Mouse (Mus musculus): ENCODE measurements around the gene Ly6g6c. TPM values are rescaled to one million over a fixed set of nuclear protein-coding genes. Genes with fewer than 3 reads are reported as not detected.
"Not testable (repeated sequence)": the region's sequence is repeated elsewhere in the genome, so short reads cannot be mapped to it uniquely, and the experiment has no call there.

Gene Ly6g6c
- total RNA-seq, 2 experiments from 2014 or later: not detected

- ATAC-seq (replicated peaks; ENCODE audit: low FRiP score, low TSS enrichment, poor library complexity, severe bottlenecking): 0 out of 2 replicates have a peak, but pooled peaks have one; percentile 23
Observed at GRCm38 (mm10) chr17:35029691-35030532, 35.3 kb upstream of the Ly6g6c start.

- ATAC-seq (replicated peaks; ENCODE audit: low FRiP score, low TSS enrichment, poor library complexity, severe bottlenecking): no peak
Observed at GRCm38 (mm10) chr17:35031272-35031671, 33.9 kb upstream of the Ly6g6c start.

GRCm38 (mm10) chr17:35031880-35032279, 33.3 kb upstream of the Ly6g6c start:
- ATAC-seq (replicated peaks; ENCODE audit: low FRiP score, low TSS enrichment, poor library complexity, severe bottlenecking): 0 out of 2 replicates have a peak, but pooled peaks have one; percentile 31

GRCm38 (mm10) chr17:35032323-35032870, 32.8 kb upstream of the Ly6g6c start:
- ATAC-seq (replicated peaks; ENCODE audit: low FRiP score, low TSS enrichment, poor library complexity, severe bottlenecking): no peak

- ATAC-seq (replicated peaks; ENCODE audit: low FRiP score, low TSS enrichment, poor library complexity, severe bottlenecking): not testable (repeated sequence)
Observed at GRCm38 (mm10) chr17:35033703-35034102, 31.5 kb upstream of the Ly6g6c start.

GRCm38 (mm10) chr17:35034896-35035295, 30.3 kb upstream of the Ly6g6c start:
- no peak for ATAC-seq (replicated peaks; ENCODE audit: low FRiP score, low TSS enrichment, poor library complexity, severe bottlenecking)

GRCm38 (mm10) chr17:35039121-35039873, 25.9 kb upstream of the Ly6g6c start:
- ATAC-seq (replicated peaks; ENCODE audit: low FRiP score, low TSS enrichment, poor library complexity, severe bottlenecking): no peak

GRCm38 (mm10) chr17:35043794-35044193, 21.4 kb upstream of the Ly6g6c start:
- no peak for ATAC-seq (replicated peaks; ENCODE audit: low FRiP score, low TSS enrichment, poor library complexity, severe bottlenecking)

- ATAC-seq (replicated peaks; ENCODE audit: low FRiP score, low TSS enrichment, poor library complexity, severe bottlenecking): no peak
Observed at GRCm38 (mm10) chr17:35044904-35045806, 20.0 kb upstream of the Ly6g6c start.

- peak; percentile 1; the same call in 1 of the 2 replicates for ATAC-seq (replicated peaks; ENCODE audit: low FRiP score, low TSS enrichment, poor library complexity, severe bottlenecking)
Observed at GRCm38 (mm10) chr17:35045807-35046680, 19.1 kb upstream of the Ly6g6c start.

- ATAC-seq (replicated peaks; ENCODE audit: low FRiP score, low TSS enrichment, poor library complexity, severe bottlenecking): peak; percentile 86
Observed at GRCm38 (mm10) chr17:35046681-35047455, 18.3 kb upstream of the Ly6g6c start, which contains the start of gene Msh5. Gene Msh5 (minus strand): TSS chr17:35046745.

- no peak for ATAC-seq (replicated peaks; ENCODE audit: low FRiP score, low TSS enrichment, poor library complexity, severe bottlenecking)
Observed at GRCm38 (mm10) chr17:35047688-35048087, 17.5 kb upstream of the Ly6g6c start.

- ATAC-seq (replicated peaks; ENCODE audit: low FRiP score, low TSS enrichment, poor library complexity, severe bottlenecking): no peak
Observed at GRCm38 (mm10) chr17:35048149-35048931, 16.8 kb upstream of the Ly6g6c start.

- no peak for ATAC-seq (replicated peaks; ENCODE audit: low FRiP score, low TSS enrichment, poor library complexity, severe bottlenecking)
Observed at GRCm38 (mm10) chr17:35048932-35049440, 16.2 kb upstream of the Ly6g6c start.

- 0 out of 2 replicates have a peak, but pooled peaks have one; percentile 37 for ATAC-seq (replicated peaks; ENCODE audit: low FRiP score, low TSS enrichment, poor library complexity, severe bottlenecking)
Observed at GRCm38 (mm10) chr17:35049561-35050016, 15.6 kb upstream of the Ly6g6c start, which contains the start of gene Clic1. Gene Clic1 (plus strand): TSS chr17:35049966.

- no peak; the same call in 1 of the 2 replicates for ATAC-seq (replicated peaks; ENCODE audit: low FRiP score, low TSS enrichment, poor library complexity, severe bottlenecking)
Observed at GRCm38 (mm10) chr17:35050126-35050750, 14.9 kb upstream of the Ly6g6c start.

Measured in megakaryocyte-erythroid progenitor cell, adult 5-6 weeks (primary cell).